Mouse (Mus musculus): Measurements from ENCODE around the gene Phf19. TPM values are rescaled to one million over a fixed set of nuclear protein-coding genes. Genes with fewer than 3 reads are reported as not detected.

Phf19 gene
- polyA plus RNA-seq, 1 experiment from 2014 or later: 1.6 TPM

Other genes starting within 250 kb of the Phf19 start
- gene Gapvd1, start 158.8 kb downstream of the Phf19 start, polyA plus RNA-seq (2014; fragmentation: Nextera tagmentation; extraction: Ambion mirVana): 91.8 and 132 TPM in 2 replicates
- 299 and 450 TPM in 2 replicates for gene Hspa5, start 142.1 kb downstream of the Phf19 start, polyA plus RNA-seq (2014; fragmentation: Nextera tagmentation; extraction: Ambion mirVana)
- 20.3 and 25.4 TPM in 2 replicates for gene Rabepk, start 114.1 kb downstream of the Phf19 start, polyA plus RNA-seq (2014; fragmentation: Nextera tagmentation; extraction: Ambion mirVana)
- gene Fbxw2, start 87.7 kb downstream of the Phf19 start, polyA plus RNA-seq (2014; fragmentation: Nextera tagmentation; extraction: Ambion mirVana): 75.3 and 91.5 TPM in 2 replicates
- gene Gm34653, start 81.0 kb downstream of the Phf19 start, polyA plus RNA-seq (2014; fragmentation: Nextera tagmentation; extraction: Ambion mirVana): 0.13 TPM in 1 of 2 replicates, not detected in the other
- gene Cutal, start 39.6 kb downstream of the Phf19 start, polyA plus RNA-seq (2014; fragmentation: Nextera tagmentation; extraction: Ambion mirVana): 0.59 TPM in 1 of 2 replicates, not detected in the other
- gene Psmd5, start 39.1 kb downstream of the Phf19 start, polyA plus RNA-seq (2014; fragmentation: Nextera tagmentation; extraction: Ambion mirVana): 107 and 112 TPM in 2 replicates
- gene Traf1, start 47.7 kb upstream of the Phf19 start, polyA plus RNA-seq (2014; fragmentation: Nextera tagmentation; extraction: Ambion mirVana): 0.87 and 3.3 TPM in 2 replicates
- gene Hc, start 147.4 kb upstream of the Phf19 start, polyA plus RNA-seq (2014; fragmentation: Nextera tagmentation; extraction: Ambion mirVana): 0.15 and 0.41 TPM in 2 replicates
- 0.36 and 0.39 TPM in 2 replicates for gene AI182371, start 187.5 kb upstream of the Phf19 start, polyA plus RNA-seq (2014; fragmentation: Nextera tagmentation; extraction: Ambion mirVana)
- 9.7 and 13.8 TPM in 2 replicates for gene Cntrl, start 195.5 kb upstream of the Phf19 start, polyA plus RNA-seq (2014; fragmentation: Nextera tagmentation; extraction: Ambion mirVana)

All from midbrain, embryonic 14.5 days (tissue).